Mouse (Mus musculus) stomach, embryonic 16.5 days (tissue): ENCODE data around the gene Masp2. TPM values are rescaled to one million over a fixed set of nuclear protein-coding genes. Genes with fewer than 3 reads are reported as not detected.

Source experiments
- polyA plus RNA-seq: library from polyadenylated mRNA; unstranded; fragments of >200 nt; fragmentation: Nextera tagmentation; extraction: Ambion mirVana; gene quantifications from 2 replicates; pipeline ENCODE4 v1.2.1, GENCODE M21; 2015

Masp2 gene
- polyA plus RNA-seq, 1 experiment from 2014 or later, result 1.8 TPM

Other genes starting within 250 kb of the Masp2 start
- gene Ubiad1, start 157.8 kb upstream of the Masp2 start, polyA plus RNA-seq, result 20.0 and 23.7 TPM in 2 replicates
- 10.9 and 15.2 TPM in 2 replicates for gene Mtor, start 153.9 kb upstream of the Masp2 start, polyA plus RNA-seq
- 6.5 and 7.4 TPM in 2 replicates for gene Angptl7, start 102.1 kb upstream of the Masp2 start, polyA plus RNA-seq
- 76.3 and 77.1 TPM in 2 replicates for gene Exosc10, start 44.1 kb upstream of the Masp2 start, polyA plus RNA-seq
- 165 and 166 TPM in 2 replicates for gene Srm, start 11.1 kb upstream of the Masp2 start, polyA plus RNA-seq
- 284 and 286 TPM in 2 replicates for gene Tardbp, start 24.5 kb downstream of the Masp2 start, polyA plus RNA-seq
- gene Gm572, start 40.8 kb downstream of the Masp2 start, polyA plus RNA-seq, result 0.09 TPM in 1 of 2 replicates, not detected in the other
- gene Casz1, start 201.9 kb downstream of the Masp2 start, polyA plus RNA-seq, result 9.9 and 10.5 TPM in 2 replicates